Mouse (Mus musculus): ENCODE measurements around the gene Tsc1. TPM values are rescaled to one million over a fixed set of nuclear protein-coding genes. Genes with fewer than 3 reads are reported as not detected.

Tsc1 gene
- polyA plus RNA-seq (2015; fragmentation: Illumina TruSeq; extraction: RNeasy Lipid Tissue Mini Kit (QIAGEN cat#74804); ENCODE audit: low read depth, low replicate concordance): 26.9 TPM

GRCm38 (mm10) chr2:28640461-28641424 is at the start of gene Tsc1:
Tsc1 (plus strand) TSS chr2:28641228.

GRCm38 (mm10) chr2:28621664-28622171 is 19.3 kb upstream of the Tsc1 start, which contains the start of gene Gfi1b:
Gfi1b (minus strand) TSS chr2:28621982.

GRCm38 (mm10) chr2:28699361-28700335 is 58.6 kb downstream of the Tsc1 start, which contains the start of the genes Spaca9 and Ak8:
Spaca9 (minus strand) TSS chr2:28699727.
Ak8 (plus strand) TSS chr2:28700164.

Other genes with a start within 250 kb of the Tsc1 start
- gene Ppp1r26, start 194.4 kb upstream of the Tsc1 start, polyA plus RNA-seq (2015; fragmentation: Illumina TruSeq; extraction: RNeasy Lipid Tissue Mini Kit (QIAGEN cat#74804); ENCODE audit: low read depth, low replicate concordance): 12.2 TPM
- 7.3 TPM for gene 1700007K13Rik, start 174.9 kb upstream of the Tsc1 start, polyA plus RNA-seq (2015; fragmentation: Illumina TruSeq; extraction: RNeasy Lipid Tissue Mini Kit (QIAGEN cat#74804); ENCODE audit: low read depth, low replicate concordance)
- gene Mrps2, start 173.2 kb upstream of the Tsc1 start, polyA plus RNA-seq (2015; fragmentation: Illumina TruSeq; extraction: RNeasy Lipid Tissue Mini Kit (QIAGEN cat#74804); ENCODE audit: low read depth, low replicate concordance): 33.7 TPM
- gene Gbgt1, start 144.3 kb upstream of the Tsc1 start, polyA plus RNA-seq (2015; fragmentation: Illumina TruSeq; extraction: RNeasy Lipid Tissue Mini Kit (QIAGEN cat#74804); ENCODE audit: low read depth, low replicate concordance): 0.64 TPM
- not detected for gene Gm10134, start 135.1 kb upstream of the Tsc1 start, polyA plus RNA-seq (2015; fragmentation: Illumina TruSeq; extraction: RNeasy Lipid Tissue Mini Kit (QIAGEN cat#74804); ENCODE audit: low read depth, low replicate concordance)
- 54.0 TPM for gene Ralgds, start 128.1 kb upstream of the Tsc1 start, polyA plus RNA-seq (2015; fragmentation: Illumina TruSeq; extraction: RNeasy Lipid Tissue Mini Kit (QIAGEN cat#74804); ENCODE audit: low read depth, low replicate concordance)
- not detected for gene Cel, start 77.8 kb upstream of the Tsc1 start, polyA plus RNA-seq (2015; fragmentation: Illumina TruSeq; extraction: RNeasy Lipid Tissue Mini Kit (QIAGEN cat#74804); ENCODE audit: low read depth, low replicate concordance)
- gene Gtf3c5, start 57.5 kb upstream of the Tsc1 start, polyA plus RNA-seq (2015; fragmentation: Illumina TruSeq; extraction: RNeasy Lipid Tissue Mini Kit (QIAGEN cat#74804); ENCODE audit: low read depth, low replicate concordance): 17.9 TPM
- gene Gfi1b, start 19.2 kb upstream of the Tsc1 start, polyA plus RNA-seq (2015; fragmentation: Illumina TruSeq; extraction: RNeasy Lipid Tissue Mini Kit (QIAGEN cat#74804); ENCODE audit: low read depth, low replicate concordance): not detected
- 1.4 TPM for gene Spaca9, start 58.5 kb downstream of the Tsc1 start, polyA plus RNA-seq (2015; fragmentation: Illumina TruSeq; extraction: RNeasy Lipid Tissue Mini Kit (QIAGEN cat#74804); ENCODE audit: low read depth, low replicate concordance)
- gene Ak8, start 58.9 kb downstream of the Tsc1 start, polyA plus RNA-seq (2015; fragmentation: Illumina TruSeq; extraction: RNeasy Lipid Tissue Mini Kit (QIAGEN cat#74804); ENCODE audit: low read depth, low replicate concordance): 4.0 TPM
- gene Gtf3c4, start 199.1 kb downstream of the Tsc1 start, polyA plus RNA-seq (2015; fragmentation: Illumina TruSeq; extraction: RNeasy Lipid Tissue Mini Kit (QIAGEN cat#74804); ENCODE audit: low read depth, low replicate concordance): 18.3 TPM
- 7.0 TPM for gene Ddx31, start 199.2 kb downstream of the Tsc1 start, polyA plus RNA-seq (2015; fragmentation: Illumina TruSeq; extraction: RNeasy Lipid Tissue Mini Kit (QIAGEN cat#74804); ENCODE audit: low read depth, low replicate concordance)